Mouse (Mus musculus) cortical plate, adult 2 months (tissue): ENCODE data around the gene Kpna1.

Experiments used
- CTCF ChIP-seq: fragments of 200-500 bp; IDR thresholded peaks from 2 replicates; pipeline ENCODE4 v1.5.1; 2011; ENCODE audit warnings: mild to moderate bottlenecking, control low read depth, low read length; ENCODE audit not compliant: insufficient read depth; ENCODE audit errors: extremely low read depth
- POLR2A ChIP-seq: fragments of 200-500 bp; IDR thresholded peaks from 2 replicates; pipeline ENCODE4 v1.6.1; 2011; ENCODE audit warnings: mild to moderate bottlenecking, low read length, control low read depth; ENCODE audit not compliant: insufficient read depth; ENCODE audit errors: extremely low read depth

- no peak for TF ChIP-seq CTCF
- TF ChIP-seq POLR2A: no peak
Measured at GRCm38 (mm10) chr16:36043964-36044363, 65.4 kb downstream of the Kpna1 start.
